Mouse (Mus musculus) myocyte (in vitro differentiated cells): ENCODE measurements around the gene Siglech. TPM values are rescaled to one million over a fixed set of nuclear protein-coding genes. Genes with fewer than 3 reads are reported as not detected.

Experiments used
- H3K27me3 ChIP-seq: one replicate; pipeline ENCODE4 v1.6.1; 2011; ENCODE audit not compliant: control insufficient read depth, insufficient read depth, insufficient read length
- H3K36me3 ChIP-seq: one replicate; pipeline ENCODE4 v1.6.1; 2011; ENCODE audit not compliant: control insufficient read depth, insufficient read depth
- H3K4me2 ChIP-seq: one replicate; pipeline ENCODE4 v1.6.1; 2011; ENCODE audit warnings: low read depth, control low read depth
- H3K4me3 ChIP-seq: one replicate; pipeline ENCODE4 v1.5.1; 2011; ENCODE audit warnings: mild to moderate bottlenecking, control low read depth, moderate library complexity
- H3K79me2 ChIP-seq: one replicate; pipeline ENCODE4 v1.6.1; 2011; ENCODE audit not compliant: control insufficient read depth, insufficient read depth
- H3ac ChIP-seq: one replicate; pipeline ENCODE4 v1.6.1; 2011; ENCODE audit not compliant: control insufficient read depth, insufficient read length
- CEBPB ChIP-seq: IDR thresholded peaks from 2 replicates; pipeline ENCODE4 v1.6.1; 2011; ENCODE audit warnings: mild to moderate bottlenecking, moderate library complexity; ENCODE audit not compliant: poor library complexity, insufficient read depth, severe bottlenecking
- E2F4 ChIP-seq: IDR thresholded peaks from one replicate; pipeline ENCODE4 v1.6.1; 2011; ENCODE audit warnings: mild to moderate bottlenecking, control low read depth, moderate library complexity; ENCODE audit not compliant: insufficient read depth
- MAX ChIP-seq: IDR thresholded peaks from one replicate; pipeline ENCODE4 v1.6.1; 2011; ENCODE audit warnings: low read depth, mild to moderate bottlenecking, control low read depth
- MYOD1 ChIP-seq, 3 experiments: IDR thresholded peaks; one replicate each; pipeline ENCODE4 v1.6.1; 2011; ENCODE audit warnings: control low read depth in 2 of 3, low read depth in 2 of 3, mild to moderate bottlenecking in 2 of 3, moderate library complexity in 1 of 3; ENCODE audit not compliant: insufficient read length in 2 of 3, control insufficient read depth in 1 of 3
- MYOG ChIP-seq, 3 experiments: IDR thresholded peaks; one replicate each; pipeline ENCODE4 v1.6.1; 2011; ENCODE audit warnings: control low read depth in 2 of 3, low read depth in 2 of 3, mild to moderate bottlenecking in 2 of 3; ENCODE audit not compliant: insufficient read length in 2 of 3, control insufficient read depth in 1 of 3, insufficient read depth in 1 of 3
- POLR2A ChIP-seq: IDR thresholded peaks from one replicate; pipeline ENCODE4 v1.6.1; 2011; ENCODE audit warnings: low read depth, mild to moderate bottlenecking, control low read depth, moderate library complexity; ENCODE audit not compliant: insufficient read length
- POLR2AphosphoS2 ChIP-seq: IDR thresholded peaks from one replicate; pipeline ENCODE4 v1.6.1; 2011; ENCODE audit warnings: low read depth, control low read depth; ENCODE audit not compliant: insufficient read length
- REST ChIP-seq: IDR thresholded peaks from one replicate; pipeline ENCODE4 v1.6.1; 2011; ENCODE audit warnings: mild to moderate bottlenecking, control low read depth, moderate library complexity; ENCODE audit not compliant: insufficient read depth, insufficient read length
- SRF ChIP-seq: IDR thresholded peaks from one replicate; pipeline ENCODE4 v1.6.1; 2011; ENCODE audit warnings: low read depth; ENCODE audit not compliant: control insufficient read depth, insufficient read length
- TCF12 ChIP-seq: IDR thresholded peaks from one replicate; pipeline ENCODE4 v1.6.1; 2011; ENCODE audit warnings: mild to moderate bottlenecking, control low read depth; ENCODE audit not compliant: poor library complexity, insufficient read depth, severe bottlenecking
- TCF3 ChIP-seq: IDR thresholded peaks from one replicate; pipeline ENCODE4 v1.6.1; 2011; ENCODE audit warnings: low read depth, control low read depth; ENCODE audit not compliant: insufficient read length
- USF1 ChIP-seq: IDR thresholded peaks from one replicate; pipeline ENCODE4 v1.6.1; 2011; ENCODE audit warnings: low read depth, mild to moderate bottlenecking, control low read depth, moderate library complexity
- polyA plus RNA-seq: library from polyadenylated mRNA; unstranded; fragments of >200 nt; fragmentation: generic; extraction: Trizol; gene quantifications from one replicate; pipeline ENCODE4 v1.2.1, GENCODE M21; 2012; ENCODE audit warnings: missing spikeins

The Siglech gene
- polyA plus RNA-seq, 1 experiment, result not detected

DNA sequence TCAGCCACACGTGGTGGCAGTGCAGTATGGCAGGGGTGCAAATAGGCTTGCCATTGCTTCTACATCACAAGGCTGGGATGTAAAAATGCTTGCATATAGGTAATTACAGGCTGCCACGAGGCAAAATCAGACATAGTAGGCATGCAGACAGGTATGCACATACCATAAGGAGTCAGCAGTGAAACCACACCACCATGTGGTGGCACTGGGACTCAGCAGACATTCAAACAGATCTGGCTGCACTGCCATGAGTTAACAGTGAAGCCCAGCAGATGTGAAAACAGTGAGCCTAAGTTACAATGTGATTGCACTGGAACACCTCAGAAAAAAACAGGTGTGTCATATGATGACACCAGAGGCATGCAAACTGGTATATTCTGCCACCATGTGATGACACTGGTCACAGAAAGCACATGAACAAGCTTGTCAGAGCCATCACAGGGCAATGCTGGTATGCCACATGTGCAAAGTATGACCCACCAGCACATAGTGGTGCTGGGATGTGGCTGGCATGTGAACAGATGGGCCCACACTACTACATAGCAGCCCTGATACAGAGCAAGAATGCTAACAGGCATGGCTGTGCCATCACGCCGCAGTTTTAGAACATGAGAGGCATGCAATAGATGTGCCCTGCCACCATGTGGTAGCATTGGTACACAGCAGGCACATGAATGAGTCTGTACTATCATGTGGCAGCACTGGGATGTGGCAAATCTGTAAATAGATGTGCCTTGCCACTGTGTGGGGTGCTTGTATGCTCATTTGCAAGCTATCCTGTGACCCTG is 30.7 kb upstream of the Siglech start:
- Histone ChIP-seq H3K36me3 (no peaks in the 10 kb centered on the region), H3K79me2 (no peaks in the 10 kb centered on the region), H3ac (no peak overlapping the region), H3K4me3 (no peak overlapping the region), H3K4me2 (no peak overlapping the region), H3K27me3 (no peaks in the 10 kb centered on the region)
- no peak for TF ChIP-seq MYOD1 (IDR thresholded peaks at IDR 0.05; ENCODE audit: control insufficient read depth in 1 of 3, insufficient read length in 2 of 3, low read depth in 2 of 3)
- TF ChIP-seq E2F4, result no peak
- no peak for TF ChIP-seq MAX
- no peak for TF ChIP-seq POLR2AphosphoS2
- TF ChIP-seq MYOG (IDR thresholded peaks at IDR 0.05; ENCODE audit: control insufficient read depth in 1 of 3, insufficient read depth in 1 of 3, insufficient read length in 2 of 3, low read depth in 2 of 3), result no peak
- no peak for TF ChIP-seq USF1
- TF ChIP-seq TCF12, result no peak
- TF ChIP-seq CEBPB, result no peak
- no peak for TF ChIP-seq SRF
- no peak for TF ChIP-seq REST
- TF ChIP-seq POLR2A, result no peak
- no peak for TF ChIP-seq TCF3

DNA sequence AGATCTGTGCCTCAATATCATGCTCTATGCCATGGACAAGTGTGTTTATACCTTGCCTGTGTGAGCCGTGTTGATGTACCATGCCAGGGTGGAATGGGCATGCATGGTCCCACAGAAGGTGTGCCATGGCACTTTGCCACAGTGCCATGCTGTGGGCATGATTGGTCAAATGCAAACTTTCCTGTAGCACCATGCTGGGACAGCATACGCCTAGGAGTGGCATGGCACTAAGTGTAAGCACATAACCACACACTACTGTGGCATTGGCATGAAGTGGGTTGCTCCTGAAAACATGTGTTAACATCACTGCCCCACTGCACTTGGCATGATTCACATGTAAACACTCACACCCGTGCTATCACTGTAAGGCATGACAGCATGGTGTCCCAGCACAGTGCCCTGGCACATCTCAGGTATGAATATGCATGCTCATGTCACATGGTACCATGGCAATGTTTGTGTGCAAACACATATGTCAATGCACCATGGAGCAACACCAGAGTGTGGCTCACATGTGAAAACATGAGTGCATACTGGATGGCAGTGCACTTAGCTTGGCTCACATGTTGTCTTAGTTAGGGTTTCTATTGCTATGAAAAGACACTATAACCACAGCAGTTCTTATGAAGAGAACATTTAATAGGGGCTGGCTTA is 24.2 kb upstream of the Siglech start:
- no peak overlapping the region for H3K4me3 ChIP-seq
- H3ac ChIP-seq, result no peak overlapping the region
- H3K36me3 ChIP-seq, result no peaks in the 10 kb centered on the region
- no peak for TF ChIP-seq SRF
- TF ChIP-seq CEBPB, result no peak
- no peak for TF ChIP-seq POLR2AphosphoS2
- no peaks in the 10 kb centered on the region for H3K27me3 ChIP-seq
- H3K79me2 ChIP-seq, result no peaks in the 10 kb centered on the region
- no peak overlapping the region for H3K4me2 ChIP-seq

DNA sequence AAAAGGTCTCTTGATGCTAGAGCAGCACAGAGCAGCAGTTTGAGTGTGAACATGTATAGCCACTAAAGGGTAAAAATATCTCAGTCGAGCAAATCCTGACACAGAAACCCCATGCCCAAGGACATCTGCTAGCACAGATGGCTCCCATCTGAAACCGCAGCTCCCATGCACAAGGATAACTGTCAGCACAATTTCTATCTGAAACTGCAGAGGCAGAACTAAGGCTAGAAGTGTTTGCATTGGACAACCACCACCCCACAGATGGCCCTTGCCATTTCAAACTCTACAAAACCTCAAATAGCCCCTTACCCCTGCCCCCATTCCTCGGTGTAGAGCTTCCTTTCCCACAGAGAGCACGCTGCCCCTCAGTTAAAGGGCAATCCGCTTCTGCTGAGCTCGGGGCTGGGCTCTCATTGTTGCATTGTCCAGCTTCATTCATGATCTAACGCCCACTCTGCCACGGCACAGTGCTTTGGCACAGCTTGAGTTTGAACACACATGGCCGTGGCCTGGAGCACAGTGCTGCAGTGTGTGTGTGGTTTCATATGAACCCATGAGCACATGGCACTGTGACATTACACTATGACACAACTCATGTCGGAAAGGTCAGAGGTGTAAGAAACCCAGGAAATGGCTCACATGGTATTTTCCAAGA is 23.3 kb upstream of the Siglech start:
- Histone ChIP-seq H3K79me2 (no peaks in the 10 kb centered on the region), H3K27me3 (no peaks in the 10 kb centered on the region), H3K4me2 (no peak overlapping the region), H3K36me3 (no peaks in the 10 kb centered on the region), H3ac (no peak overlapping the region), H3K4me3 (no peak overlapping the region)
- TF ChIP-seq TCF12 (no peak), SRF (no peak), E2F4 (no peak)

DNA sequence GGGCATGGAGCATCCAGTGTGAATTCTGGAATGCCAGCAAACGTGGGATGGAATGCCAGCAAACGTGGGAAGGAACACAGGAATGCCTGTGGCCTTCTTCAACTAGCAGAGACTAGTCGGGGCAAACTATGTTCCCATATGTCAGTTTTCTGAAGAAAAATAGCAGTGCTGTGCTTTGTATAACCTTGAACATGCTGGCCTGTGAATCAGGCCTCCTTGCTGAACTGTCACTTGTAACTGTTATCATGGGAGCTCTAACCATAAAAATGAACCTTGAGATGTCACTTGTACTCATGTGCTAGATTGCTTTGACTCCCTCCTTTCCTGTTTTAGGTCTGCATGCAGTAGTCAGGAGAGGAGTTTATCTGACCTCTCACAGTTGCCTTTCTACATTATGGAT is 17.1 kb upstream of the Siglech start:
- no peak overlapping the region for H3ac ChIP-seq
- H3K4me2 ChIP-seq, result no peak overlapping the region
- TF ChIP-seq POLR2AphosphoS2, result no peak
- TF ChIP-seq MAX, result no peak
- no peak for TF ChIP-seq TCF12
- TF ChIP-seq POLR2A, result no peak
- TF ChIP-seq CEBPB, result no peak
- no peak for TF ChIP-seq REST
- TF ChIP-seq MYOD1 (IDR thresholded peaks at IDR 0.05; ENCODE audit: control insufficient read depth in 1 of 3, insufficient read length in 2 of 3, low read depth in 2 of 3), result no peak
- TF ChIP-seq SRF, result no peak
- TF ChIP-seq MYOG (IDR thresholded peaks at IDR 0.05; ENCODE audit: control insufficient read depth in 1 of 3, insufficient read depth in 1 of 3, insufficient read length in 2 of 3, low read depth in 2 of 3), result no peak
- no peak overlapping the region for H3K4me3 ChIP-seq
- H3K27me3 ChIP-seq, result no peaks in the 10 kb centered on the region
- H3K79me2 ChIP-seq, result no peaks in the 10 kb centered on the region
- no peaks in the 10 kb centered on the region for H3K36me3 ChIP-seq

DNA sequence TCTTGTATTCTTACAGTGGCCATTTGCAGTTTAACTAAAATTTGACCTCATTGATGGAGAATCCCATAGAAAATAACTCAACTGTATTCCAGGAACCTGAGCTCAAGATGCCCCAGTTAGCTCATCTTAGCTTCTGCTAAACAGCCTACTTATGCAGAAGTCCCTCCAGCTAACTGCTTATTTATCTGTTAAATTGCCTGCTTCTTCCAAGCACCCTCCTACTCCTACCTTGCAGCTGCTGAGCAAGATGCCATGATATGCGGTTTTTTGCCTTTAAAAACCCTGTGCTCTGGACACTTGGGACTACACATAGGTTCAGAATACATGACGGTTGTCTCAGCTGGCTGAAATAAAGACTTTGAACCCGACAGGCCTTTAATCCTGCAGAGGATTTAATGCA is 8.6 kb upstream of the Siglech start:
- Histone ChIP-seq H3K4me3 (no peak overlapping the region), H3K4me2 (no peak overlapping the region), H3K79me2 (no peaks in the 10 kb centered on the region), H3K36me3 (no peaks in the 10 kb centered on the region), H3ac (no peak overlapping the region), H3K27me3 (no peaks in the 10 kb centered on the region)
- no peak for TF ChIP-seq MYOG (IDR thresholded peaks at IDR 0.05; ENCODE audit: control insufficient read depth in 1 of 3, insufficient read depth in 1 of 3, insufficient read length in 2 of 3, low read depth in 2 of 3)
- TF ChIP-seq POLR2AphosphoS2, result no peak
- no peak for TF ChIP-seq POLR2A
- no peak for TF ChIP-seq CEBPB
- no peak for TF ChIP-seq REST
- no peak for TF ChIP-seq TCF12
- TF ChIP-seq TCF3, result no peak
- no peak for TF ChIP-seq MYOD1 (IDR thresholded peaks at IDR 0.05; ENCODE audit: control insufficient read depth in 1 of 3, insufficient read length in 2 of 3, low read depth in 2 of 3)
- TF ChIP-seq USF1, result no peak
- TF ChIP-seq SRF, result no peak
- TF ChIP-seq E2F4, result no peak
